Comparison of ENCODE assay signal across 15 mouse cellular contexts in genomic region chr8:63181272-63181671, GRCm38 (mm10).
"Had no signal": no experiment of that assay in that cellular context is flagged by ENCODE, and none has a peak within 500 bp of the region (broad histone marks: within the 10 kb centered on the region; RNA-seq: fewer than 3 reads in every experiment).

No protein-coding gene starts in this region.

- H3K4me3 ChIP-seq: neural tube, embryonic 12.5 days; stomach, embryonic 15.5 days had no signal

- H3K4me1 ChIP-seq: neural tube, embryonic 12.5 days; stomach, embryonic 15.5 days had no signal

- DNase-seq: retina, postnatal 1 day; right cerebral cortex, adult 18-20 months; right cerebral cortex, postnatal 14 days; right cerebral cortex, postnatal 25 days; right cerebral cortex, postnatal 4 days; spleen, adult 18-20 months; thymus, adult 18-20 months; thymus, adult 2 months; thymus, postnatal 14 days; thymus, postnatal 25 days; thymus, postnatal 36 days; thymus, postnatal 4 days had no signal

- H3K36me3 ChIP-seq: neural tube, embryonic 12.5 days; stomach, embryonic 15.5 days had no signal

- H3K27ac ChIP-seq: neural tube, embryonic 12.5 days; stomach, embryonic 15.5 days; stomach, postnatal 0 days had no signal

- H3K9ac ChIP-seq: neural tube, embryonic 12.5 days; stomach, embryonic 15.5 days had no signal

- H3K27me3 ChIP-seq: neural tube, embryonic 12.5 days; stomach, embryonic 15.5 days had no signal

- H3K9me3 ChIP-seq: neural tube, embryonic 12.5 days; stomach, embryonic 15.5 days had no signal

- H3K4me2 ChIP-seq: neural tube, embryonic 12.5 days; stomach, embryonic 15.5 days had no signal
